Mouse (Mus musculus): ENCODE results near the gene Stk40. TPM values are rescaled to one million over a fixed set of nuclear protein-coding genes. Genes with fewer than 3 reads are reported as not detected.

Gene Stk40
- total and polyA plus RNA-seq, 2 experiments from 2014 or later: 19.7 to 23.3 TPM

GRCm38 (mm10) chr4:126148161-126148961, 44.6 kb downstream of the Stk40 start:
- H3K4me3 ChIP-seq (ENCODE audit: low read length): peak overlapping the region; percentile 42
- no peaks in the 10 kb centered on the region for H3K27me3 ChIP-seq (ENCODE audit: insufficient read depth, low read length)
- H3K4me1 ChIP-seq (ENCODE audit: insufficient read depth, low read length): peaks cover 3% of the 10 kb centered on the region; the same call in 1 of the 2 replicates
- H3K9me3 ChIP-seq (ENCODE audit: low read length): no peaks in the 10 kb centered on the region
- H3K4me2 ChIP-seq (ENCODE audit: low read depth, low read length): peak overlapping the region; percentile 57
- ATAC-seq (0 out of 2 replicates have a peak, but pooled peaks have one; percentile 11), DNase-seq (ENCODE audit: low spot score) (no peak)
- H3K9ac ChIP-seq (replicated peaks; ENCODE audit: low read length): peak overlapping the region; percentile 50
- 4% methylated on average over 59 of the region's 67 CpGs for WGBS
- 0 out of 2 replicates have a peak, but pooled peaks have one; percentile 26 for TF ChIP-seq CTCF (IDR thresholded peaks at IDR 0.05; ENCODE audit: low read depth)
- peak overlapping the region; percentile 13; the same call in 1 of the 2 replicates for H3K27ac ChIP-seq
- H3K36me3 ChIP-seq (ENCODE audit: insufficient read depth, low read length): no peaks in the 10 kb centered on the region

- H3K4me1 ChIP-seq (ENCODE audit: insufficient read depth, low read length): peaks cover 3% of the 10 kb centered on the region; the same call in 1 of the 2 replicates
- H3K27ac ChIP-seq: peak overlapping the region; percentile 13; the same call in 1 of the 2 replicates
- ATAC-seq (0 out of 2 replicates have a peak, but pooled peaks have one; percentile 10), DNase-seq (ENCODE audit: low spot score) (no peak)
- no peaks in the 10 kb centered on the region for H3K27me3 ChIP-seq (ENCODE audit: insufficient read depth, low read length)
- 26% methylated on average over 42 of the region's 42 CpGs for WGBS
- H3K9me3 ChIP-seq (ENCODE audit: low read length): no peaks in the 10 kb centered on the region
- peak overlapping the region; percentile 50; the same call in 1 of the 2 replicates for H3K9ac ChIP-seq (replicated peaks; ENCODE audit: low read length)
- H3K4me2 ChIP-seq (ENCODE audit: low read depth, low read length): peak overlapping the region; percentile 57
- peak overlapping the region; percentile 42 for H3K4me3 ChIP-seq (ENCODE audit: low read length)
- no peaks in the 10 kb centered on the region for H3K36me3 ChIP-seq (ENCODE audit: insufficient read depth, low read length)
- TF ChIP-seq CTCF (IDR thresholded peaks at IDR 0.05; ENCODE audit: low read depth): no peak
These were observed 45.4 kb downstream of the Stk40 start for GRCm38 (mm10) chr4:126149041-126149676.

GRCm38 (mm10) chr4:126149798-126150197, 46.0 kb downstream of the Stk40 start:
- Histone ChIP-seq H3K27ac (no peak overlapping the region; the same call in 1 of the 2 replicates), H3K4me1 (ENCODE audit: insufficient read depth, low read length) (peaks cover 3% of the 10 kb centered on the region; the same call in 1 of the 2 replicates), H3K27me3 (ENCODE audit: insufficient read depth, low read length) (no peaks in the 10 kb centered on the region), H3K9ac (replicated peaks; ENCODE audit: low read length) (no peak overlapping the region), H3K4me3 (ENCODE audit: low read length) (no peak overlapping the region), H3K4me2 (ENCODE audit: low read depth, low read length) (peak overlapping the region; percentile 57), H3K36me3 (ENCODE audit: insufficient read depth, low read length) (no peaks in the 10 kb centered on the region), H3K9me3 (ENCODE audit: low read length) (no peaks in the 10 kb centered on the region)
- TF ChIP-seq CTCF (IDR thresholded peaks at IDR 0.05; ENCODE audit: low read depth): no peak
- 54% methylated on average over 10 of the region's 10 CpGs for WGBS
- DNase-seq (ENCODE audit: low spot score): no peak
- no peak for ATAC-seq

GRCm38 (mm10) chr4:126150297-126150948, 46.7 kb downstream of the Stk40 start:
- Histone ChIP-seq H3K4me1 (ENCODE audit: insufficient read depth, low read length) (peaks cover 3% of the 10 kb centered on the region; the same call in 1 of the 2 replicates), H3K4me3 (ENCODE audit: low read length) (no peak overlapping the region), H3K27ac (no peak overlapping the region), H3K9ac (replicated peaks; ENCODE audit: low read length) (no peak overlapping the region), H3K4me2 (ENCODE audit: low read depth, low read length) (no peak overlapping the region), H3K36me3 (ENCODE audit: insufficient read depth, low read length) (no peaks in the 10 kb centered on the region), H3K27me3 (ENCODE audit: insufficient read depth, low read length) (no peaks in the 10 kb centered on the region), H3K9me3 (ENCODE audit: low read length) (no peaks in the 10 kb centered on the region)
- TF ChIP-seq CTCF (IDR thresholded peaks at IDR 0.05; ENCODE audit: low read depth): no peak
- ATAC-seq: no peak
- WGBS: 70% methylated on average over 16 of the region's 16 CpGs
- no peak for DNase-seq (ENCODE audit: low spot score)

- DNase-seq (ENCODE audit: low spot score) (no peak), ATAC-seq (no peak)
- H3K4me3 ChIP-seq (ENCODE audit: low read length): no peak overlapping the region
- no peaks in the 10 kb centered on the region for H3K27me3 ChIP-seq (ENCODE audit: insufficient read depth, low read length)
- H3K4me1 ChIP-seq (ENCODE audit: insufficient read depth, low read length): peaks cover 3% of the 10 kb centered on the region; the same call in 1 of the 2 replicates
- H3K9me3 ChIP-seq (ENCODE audit: low read length): no peaks in the 10 kb centered on the region
- no peak for TF ChIP-seq CTCF (IDR thresholded peaks at IDR 0.05; ENCODE audit: low read depth)
- 76% methylated on average over 6 of the region's 6 CpGs for WGBS
- H3K27ac ChIP-seq: no peak overlapping the region
- H3K9ac ChIP-seq (replicated peaks; ENCODE audit: low read length): no peak overlapping the region
- no peaks in the 10 kb centered on the region for H3K36me3 ChIP-seq (ENCODE audit: insufficient read depth, low read length)
- no peak overlapping the region for H3K4me2 ChIP-seq (ENCODE audit: low read depth, low read length)
These were observed 47.2 kb downstream of the Stk40 start for GRCm38 (mm10) chr4:126150949-126151320.

- ATAC-seq (no peak), DNase-seq (ENCODE audit: low spot score) (no peak)
- H3K27me3 ChIP-seq (ENCODE audit: insufficient read depth, low read length): no peaks in the 10 kb centered on the region
- H3K36me3 ChIP-seq (ENCODE audit: insufficient read depth, low read length): no peaks in the 10 kb centered on the region
- H3K9me3 ChIP-seq (ENCODE audit: low read length): no peaks in the 10 kb centered on the region
- no peak overlapping the region for H3K27ac ChIP-seq
- no peak overlapping the region for H3K4me3 ChIP-seq (ENCODE audit: low read length)
- peaks cover 3% of the 10 kb centered on the region; the same call in 1 of the 2 replicates for H3K4me1 ChIP-seq (ENCODE audit: insufficient read depth, low read length)
- 85% methylated on average over 16 of the region's 16 CpGs for WGBS
- H3K4me2 ChIP-seq (ENCODE audit: low read depth, low read length): no peak overlapping the region
- TF ChIP-seq CTCF (IDR thresholded peaks at IDR 0.05; ENCODE audit: low read depth): no peak
- no peak overlapping the region for H3K9ac ChIP-seq (replicated peaks; ENCODE audit: low read length)
These were observed 48.1 kb downstream of the Stk40 start for GRCm38 (mm10) chr4:126151701-126152440.

Measured in hindbrain, postnatal 0 days (tissue).